Mouse (Mus musculus) liver, embryonic 16.5 days (tissue): ENCODE measurements at regions not wholly inside any gene's neighbourhood (a gene's known extent, or its start where the extent isn't known, plus 50 kb on each side); places are given as distances from the start of the nearest gene placed in this dataset.

Experiments
- ATAC-seq: fragments of 200-750 bp; cut with Nextera tagmentation; 2 replicates; pipeline ENCODE4 v1.8.0; 2017; ENCODE audit warnings: low read depth, mild to moderate bottlenecking, moderate number of reproducible peaks, moderate library complexity
- H3K27ac ChIP-seq: fragments of 300-500 bp; sonication (generic); 2 replicates; pipeline ENCODE4 v1.5.1; 2014; ENCODE audit warnings: mild to moderate bottlenecking, low read length
- H3K27me3 ChIP-seq: fragments of 300-500 bp; sonication (generic); 2 replicates; pipeline ENCODE4 v1.6.1; 2014; ENCODE audit warnings: low read depth, low read length, mixed read lengths; ENCODE audit not compliant: control insufficient read depth, insufficient read depth
- H3K36me3 ChIP-seq: fragments of 300-500 bp; sonication (generic); 2 replicates; pipeline ENCODE4 v1.6.1; 2014; ENCODE audit warnings: mild to moderate bottlenecking; ENCODE audit not compliant: control insufficient read depth, insufficient read depth
- H3K4me1 ChIP-seq: fragments of 300-500 bp; sonication (generic); 2 replicates; pipeline ENCODE4 v1.6.1; 2014; ENCODE audit warnings: low read depth, low read length, mixed read lengths; ENCODE audit not compliant: control insufficient read depth
- H3K4me2 ChIP-seq: fragments of 300-500 bp; sonication (generic); 2 replicates; pipeline ENCODE4 v1.6.1; 2014; ENCODE audit warnings: low read depth, low read length, mixed read lengths
- H3K4me3 ChIP-seq: fragments of 300-500 bp; sonication (generic); 2 replicates; pipeline ENCODE4 v1.5.1; 2014; ENCODE audit warnings: low read depth, mild to moderate bottlenecking, low read length
- H3K9ac ChIP-seq: fragments of 300-500 bp; sonication (generic); 2 replicates; pipeline ENCODE4 v1.6.1; 2014; ENCODE audit warnings: low read depth, low read length
- H3K9me3 ChIP-seq: fragments of 300-500 bp; sonication (generic); replicated peaks from 2 replicates; pipeline ENCODE4 v1.6.1; 2016; ENCODE audit warnings: low read length; ENCODE audit not compliant: control insufficient read depth
- WGBS: fragments of 180-500 bp; shearing (Covaris S2); extraction: QIAGEN DNeasy Blood & Tissue Kit; methylation state at CpG from one replicate; pipeline ENCODE4 v1.1.7; 2014; ENCODE audit not compliant: insufficient replicate concordance; 5-methylcytosine and 5-hydroxymethylcytosine counted together

GRCm38 (mm10) chr1:71942145-71942544 is 270.0 kb downstream of the Mreg start:
- ATAC-seq, result no peak
- Histone ChIP-seq H3K4me3 (no peak overlapping the region), H3K4me2 (no peak overlapping the region), H3K36me3 (no peaks in the 10 kb centered on the region), H3K4me1 (peaks cover 6% of the 10 kb centered on the region), H3K27me3 (no peaks in the 10 kb centered on the region), H3K27ac (no peak overlapping the region), H3K9me3 (no peaks in the 10 kb centered on the region), H3K9ac (no peak overlapping the region)

DNA sequence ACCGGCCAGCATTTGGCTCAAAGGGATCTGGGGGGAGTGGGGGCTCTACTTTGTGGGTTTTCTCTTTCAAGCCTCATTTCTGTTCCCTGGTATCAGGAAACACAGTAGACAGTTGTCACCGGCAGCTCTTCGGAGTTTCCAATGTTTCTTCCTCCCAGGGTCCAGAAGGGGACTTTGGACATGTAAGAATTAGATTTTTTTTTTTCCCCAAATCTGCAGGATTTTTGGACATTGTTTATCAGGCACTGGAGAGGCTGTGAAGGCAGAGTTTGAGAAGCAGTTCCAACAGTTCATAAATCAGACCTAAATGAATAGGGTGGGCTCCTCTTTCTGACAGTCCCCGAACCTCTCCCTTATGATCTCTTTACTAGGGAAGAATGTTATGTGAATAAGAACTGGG is 270.4 kb downstream of the Mreg start:
- no peak overlapping the region for H3K4me2 ChIP-seq
- H3K4me3 ChIP-seq, result no peak overlapping the region
- no peak for ATAC-seq
- 70% methylated on average over 4 of the region's 4 CpGs for WGBS
- H3K27me3 ChIP-seq, result no peaks in the 10 kb centered on the region
- H3K9me3 ChIP-seq, result no peaks in the 10 kb centered on the region
- peaks cover 10% of the 10 kb centered on the region for H3K4me1 ChIP-seq
- no peaks in the 10 kb centered on the region for H3K36me3 ChIP-seq
- H3K27ac ChIP-seq, result no peak overlapping the region
- no peak overlapping the region for H3K9ac ChIP-seq

DNA sequence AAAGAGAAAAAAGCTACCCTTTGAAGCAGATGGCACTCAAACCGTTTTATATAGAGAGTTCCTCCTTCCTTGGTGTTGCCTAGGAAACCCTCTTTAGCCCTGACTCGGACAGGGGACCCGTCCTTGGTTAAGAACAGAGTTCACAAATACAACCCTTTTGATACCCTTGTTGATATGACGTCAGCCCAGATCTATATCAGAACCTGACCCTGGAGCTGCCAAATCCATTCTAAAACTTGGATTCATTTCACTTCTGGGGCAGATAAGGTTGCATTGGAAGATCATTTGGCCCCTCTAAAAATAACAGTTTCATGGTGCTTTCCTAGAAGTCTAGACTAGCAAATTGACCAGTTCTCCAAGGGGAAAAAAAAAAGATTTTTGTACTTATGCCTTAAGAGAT is 271.2 kb downstream of the Mreg start:
- Histone ChIP-seq H3K4me2 (no peak overlapping the region), H3K36me3 (no peaks in the 10 kb centered on the region), H3K4me1 (peaks cover 11% of the 10 kb centered on the region), H3K9me3 (no peaks in the 10 kb centered on the region), H3K4me3 (no peak overlapping the region), H3K9ac (no peak overlapping the region), H3K27me3 (no peaks in the 10 kb centered on the region), H3K27ac (no peak overlapping the region)
- ATAC-seq, result no peak
- WGBS, result 39% methylated on average over 4 of the region's 4 CpGs

GRCm38 (mm10) chr1:71938323-71939007 is 273.6 kb downstream of the Mreg start:
- WGBS, result 5% methylated on average over 12 of the region's 12 CpGs
- peak overlapping the region; percentile 21 for H3K4me2 ChIP-seq
- no peak overlapping the region for H3K4me3 ChIP-seq
- H3K9ac ChIP-seq, result no peak overlapping the region
- no peaks in the 10 kb centered on the region for H3K27me3 ChIP-seq
- H3K36me3 ChIP-seq, result no peaks in the 10 kb centered on the region
- no peaks in the 10 kb centered on the region for H3K9me3 ChIP-seq
- ATAC-seq, result peak; percentile 58
- H3K4me1 ChIP-seq, result peaks cover 11% of the 10 kb centered on the region
- peak overlapping the region; percentile 73 for H3K27ac ChIP-seq

GRCm38 (mm10) chr1:71937922-71938321 is 274.2 kb downstream of the Mreg start:
- peak overlapping the region; percentile 73 for H3K27ac ChIP-seq
- H3K4me2 ChIP-seq, result peak overlapping the region; percentile 21; the same call in 1 of the 2 replicates
- no peaks in the 10 kb centered on the region for H3K27me3 ChIP-seq
- H3K4me1 ChIP-seq, result peaks cover 11% of the 10 kb centered on the region
- H3K4me3 ChIP-seq, result no peak overlapping the region
- H3K36me3 ChIP-seq, result no peaks in the 10 kb centered on the region
- no peak overlapping the region for H3K9ac ChIP-seq
- WGBS, result 18% methylated on average over 8 of the region's 8 CpGs
- no peaks in the 10 kb centered on the region for H3K9me3 ChIP-seq
- ATAC-seq, result no peak

GRCm38 (mm10) chr1:71937168-71937567 is 274.9 kb downstream of the Mreg start:
- Histone ChIP-seq H3K9me3 (no peaks in the 10 kb centered on the region), H3K9ac (no peak overlapping the region), H3K4me2 (no peak overlapping the region), H3K27ac (peak overlapping the region; percentile 59; the same call in 1 of the 2 replicates), H3K4me3 (no peak overlapping the region), H3K4me1 (peaks cover 11% of the 10 kb centered on the region), H3K36me3 (no peaks in the 10 kb centered on the region), H3K27me3 (no peaks in the 10 kb centered on the region)
- 43% methylated on average over 3 of the region's 3 CpGs for WGBS
- ATAC-seq, result peak; percentile 74

GRCm38 (mm10) chr1:71936501-71937129 is 275.5 kb downstream of the Mreg start:
- Histone ChIP-seq H3K27me3 (no peaks in the 10 kb centered on the region), H3K9ac (no peak overlapping the region), H3K4me3 (no peak overlapping the region), H3K4me1 (peaks cover 11% of the 10 kb centered on the region), H3K4me2 (no peak overlapping the region), H3K27ac (peak overlapping the region; percentile 39; the same call in 1 of the 2 replicates), H3K36me3 (no peaks in the 10 kb centered on the region), H3K9me3 (no peaks in the 10 kb centered on the region)
- WGBS, result 21% methylated on average over 5 of the region's 5 CpGs
- peak; percentile 8; the same call in 1 of the 2 replicates for ATAC-seq

GRCm38 (mm10) chr1:71925501-71925900 is 272.5 kb upstream of the Fn1 start:
- Histone ChIP-seq H3K36me3 (no peaks in the 10 kb centered on the region), H3K4me1 (no peaks in the 10 kb centered on the region), H3K9me3 (no peaks in the 10 kb centered on the region), H3K27ac (no peak overlapping the region), H3K27me3 (no peaks in the 10 kb centered on the region), H3K9ac (no peak overlapping the region), H3K4me2 (no peak overlapping the region), H3K4me3 (no peak overlapping the region)
- WGBS, result 71% methylated on average over 2 of the region's 2 CpGs
- ATAC-seq, result no peak

DNA sequence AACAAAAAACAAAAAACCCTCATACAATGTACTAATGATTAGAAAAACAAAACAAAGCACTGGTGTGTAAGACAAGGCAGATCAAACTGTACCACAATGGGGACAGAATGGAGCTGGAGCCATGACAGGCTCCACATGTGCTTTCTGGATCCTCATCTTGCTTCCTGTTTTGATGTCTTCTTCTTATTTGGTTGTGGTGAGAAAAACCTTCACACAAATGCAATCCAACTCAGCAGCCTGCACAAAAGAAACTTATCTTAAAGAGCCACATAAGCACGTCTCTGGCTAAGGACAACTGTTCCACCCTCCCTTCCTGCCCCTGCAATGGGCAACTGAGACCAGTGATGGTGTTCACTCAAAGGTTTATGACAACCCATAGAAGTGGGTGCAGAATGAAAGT is 271.9 kb upstream of the Fn1 start:
- no peak overlapping the region for H3K27ac ChIP-seq
- no peaks in the 10 kb centered on the region for H3K9me3 ChIP-seq
- H3K4me3 ChIP-seq, result no peak overlapping the region
- H3K9ac ChIP-seq, result no peak overlapping the region
- no peak overlapping the region for H3K4me2 ChIP-seq
- H3K4me1 ChIP-seq, result no peaks in the 10 kb centered on the region
- H3K36me3 ChIP-seq, result no peaks in the 10 kb centered on the region
- no peak for ATAC-seq
- 26% methylated on average over 1 of the region's 1 CpGs for WGBS
- H3K27me3 ChIP-seq, result no peaks in the 10 kb centered on the region
